Mouse (Mus musculus) kidney, adult 8-10 months (tissue): ENCODE measurements around the gene Baz2a.
"Not testable (repeated sequence)": the region's sequence is repeated elsewhere in the genome, so short reads cannot be mapped to it uniquely, and the experiment has no call there.

Source experiments
- DNase-seq, 2 experiments: peaks; one replicate each; pipeline ENCODE4 v3.0.0; 2022

Gene Baz2a

GRCm38 (mm10) chr10:128082477-128082808, 8.9 kb upstream of the Baz2a start:
- DNase-seq = no peak

GRCm38 (mm10) chr10:128082880-128083421, 8.4 kb upstream of the Baz2a start, which contains the start of gene Atp5b:
Gene Atp5b, plus strand, starts transcription at chr10:128083273.
- DNase-seq = peak; percentile 98 to 100

- DNase-seq = no peak
These were observed 7.7 kb upstream of the Baz2a start for GRCm38 (mm10) chr10:128083688-128084087.

- DNase-seq = no peak
These were observed 7.2 kb upstream of the Baz2a start for GRCm38 (mm10) chr10:128084160-128084559.

GRCm38 (mm10) chr10:128086391-128086790, 5.0 kb upstream of the Baz2a start:
- no peak for DNase-seq

GRCm38 (mm10) chr10:128087216-128087615, 4.2 kb upstream of the Baz2a start:
- not testable (repeated sequence) for DNase-seq

- DNase-seq = no peak
These were observed 3.2 kb upstream of the Baz2a start for GRCm38 (mm10) chr10:128088181-128088580.

GRCm38 (mm10) chr10:128089842-128090241, 1.5 kb upstream of the Baz2a start:
- DNase-seq = no peak

- peak; percentile 89 to 94 for DNase-seq
These were observed 470 bp upstream of the Baz2a start for GRCm38 (mm10) chr10:128090651-128091563.

- DNase-seq = peak; percentile 81 to 84
These were observed 1.4 kb downstream of the Baz2a start for GRCm38 (mm10) chr10:128092506-128093495.

GRCm38 (mm10) chr10:128093496-128094294, 2.3 kb downstream of the Baz2a start:
- DNase-seq = peak in 1 of 2 experiments; percentile 45

GRCm38 (mm10) chr10:128094340-128094968, 3.1 kb downstream of the Baz2a start:
- peak; percentile 94 for DNase-seq

- no peak for DNase-seq
These were observed 3.7 kb downstream of the Baz2a start for GRCm38 (mm10) chr10:128095003-128095636.

GRCm38 (mm10) chr10:128096313-128096692, 4.9 kb downstream of the Baz2a start:
- DNase-seq = no peak

GRCm38 (mm10) chr10:128096693-128097586, 5.6 kb downstream of the Baz2a start:
- DNase-seq = peak; percentile 54 to 71

- peak; percentile 39 to 43 for DNase-seq
These were observed 6.2 kb downstream of the Baz2a start for GRCm38 (mm10) chr10:128097587-128097971.

- DNase-seq = no peak
These were observed 18.9 kb downstream of the Baz2a start for GRCm38 (mm10) chr10:128110103-128110761.

- DNase-seq = no peak
These were observed 19.9 kb downstream of the Baz2a start for GRCm38 (mm10) chr10:128111227-128111626.

- DNase-seq = no peak
These were observed 32.5 kb downstream of the Baz2a start for GRCm38 (mm10) chr10:128123833-128124232.

- DNase-seq = no peak
These were observed 33.5 kb downstream of the Baz2a start for GRCm38 (mm10) chr10:128124831-128125230.
